Mouse (Mus musculus): ENCODE measurements around the gene Lmx1a.

Lmx1a gene

DNA sequence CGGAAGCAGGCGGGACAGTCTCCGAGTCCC, at the start of gene Lmx1a:
Gene Lmx1a, plus strand, starts transcription at position 6 of the 30 bp plus-strand sequence.
- DNase-seq (ENCODE audit: low spot score in 2 of 2), result no peak

DNA sequence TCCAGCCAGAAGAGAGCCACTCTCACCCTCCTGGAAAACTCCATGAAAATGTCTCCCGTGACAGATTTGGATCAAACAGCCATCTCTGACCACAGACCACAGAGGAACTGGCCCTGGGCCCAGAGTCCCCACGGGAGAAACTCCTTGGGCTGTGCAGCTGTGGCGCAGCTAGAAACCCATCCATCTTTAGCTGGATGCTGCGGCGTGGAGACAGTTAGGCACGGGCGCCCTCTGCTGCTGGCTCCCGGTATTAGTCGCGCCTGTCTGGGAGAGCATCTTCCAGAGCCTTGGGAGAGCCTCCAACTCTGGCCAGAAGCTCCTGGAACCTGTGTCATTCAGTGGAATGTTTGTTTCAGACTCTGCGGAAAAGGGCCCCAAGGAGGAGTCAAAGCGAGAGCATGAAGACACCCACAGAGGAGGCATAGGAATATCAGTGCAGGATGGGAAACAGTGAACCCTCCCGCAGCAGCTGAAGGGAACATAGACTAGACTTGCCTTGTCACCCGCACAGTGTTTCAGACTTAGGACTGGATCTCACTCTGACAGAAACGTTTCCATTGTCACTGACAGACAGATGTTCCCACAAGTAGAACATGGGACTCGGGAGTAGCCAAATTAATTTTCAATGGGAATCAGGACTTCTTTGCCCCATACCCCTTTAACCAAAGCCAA, 44.0 kb upstream of the Lmx1a start:
- peak; percentile 89 to 91 for DNase-seq (ENCODE audit: low spot score in 2 of 2)

- no peak for DNase-seq (ENCODE audit: low spot score in 2 of 2)
Observed at GRCm38 (mm10) chr1:167648670-167649069, 40.4 kb upstream of the Lmx1a start.

DNA sequence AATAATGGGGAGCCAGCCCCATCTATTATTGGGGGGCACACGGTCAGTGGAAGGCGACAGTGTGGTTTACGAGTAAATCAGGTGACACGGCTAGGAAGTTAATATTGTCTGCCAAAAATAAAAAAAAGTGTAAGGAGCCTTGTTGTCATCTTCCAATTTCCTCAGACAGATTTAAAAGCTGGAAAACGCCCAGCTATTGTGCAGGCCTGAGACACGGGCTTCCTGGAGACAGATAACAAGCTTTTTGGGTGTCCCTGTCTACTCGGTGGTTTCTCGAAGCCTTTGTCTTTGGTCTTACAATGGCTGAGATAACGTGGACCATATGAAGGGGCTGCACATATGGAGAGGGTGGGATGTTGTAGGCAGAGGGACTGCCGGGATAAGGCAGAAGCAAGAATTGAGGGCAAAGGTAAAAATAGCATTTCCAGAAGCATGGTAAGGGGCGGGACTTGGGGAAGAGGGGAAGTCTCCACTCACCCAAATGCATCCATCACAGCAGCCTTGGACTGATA, 39.9 kb upstream of the Lmx1a start:
- no peak for DNase-seq (ENCODE audit: low spot score in 2 of 2)

DNA sequence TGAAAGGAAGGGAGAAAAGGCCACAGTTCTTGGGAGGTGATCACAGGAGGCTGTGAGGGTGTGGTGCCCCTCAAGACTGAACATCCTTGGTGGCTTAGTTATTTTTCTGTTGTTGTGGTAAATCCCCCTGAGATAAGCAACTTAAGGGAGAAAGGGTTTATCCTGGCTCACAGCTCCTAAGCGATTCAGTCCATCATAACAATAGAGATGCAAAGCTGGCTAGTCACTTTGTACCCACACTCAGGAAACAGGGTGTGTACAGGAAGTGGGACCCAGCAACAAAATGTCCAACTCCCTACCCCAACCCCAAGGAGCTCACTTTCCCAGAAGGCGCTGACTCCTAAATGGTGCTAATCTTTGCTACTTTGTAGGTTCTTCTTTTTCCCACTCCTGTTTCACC, 36.7 kb upstream of the Lmx1a start:
- DNase-seq (ENCODE audit: low spot score in 2 of 2), result no peak

- no peak for DNase-seq (ENCODE audit: low spot score in 2 of 2)
Observed at GRCm38 (mm10) chr1:167659065-167659464, 30.0 kb upstream of the Lmx1a start.

DNA sequence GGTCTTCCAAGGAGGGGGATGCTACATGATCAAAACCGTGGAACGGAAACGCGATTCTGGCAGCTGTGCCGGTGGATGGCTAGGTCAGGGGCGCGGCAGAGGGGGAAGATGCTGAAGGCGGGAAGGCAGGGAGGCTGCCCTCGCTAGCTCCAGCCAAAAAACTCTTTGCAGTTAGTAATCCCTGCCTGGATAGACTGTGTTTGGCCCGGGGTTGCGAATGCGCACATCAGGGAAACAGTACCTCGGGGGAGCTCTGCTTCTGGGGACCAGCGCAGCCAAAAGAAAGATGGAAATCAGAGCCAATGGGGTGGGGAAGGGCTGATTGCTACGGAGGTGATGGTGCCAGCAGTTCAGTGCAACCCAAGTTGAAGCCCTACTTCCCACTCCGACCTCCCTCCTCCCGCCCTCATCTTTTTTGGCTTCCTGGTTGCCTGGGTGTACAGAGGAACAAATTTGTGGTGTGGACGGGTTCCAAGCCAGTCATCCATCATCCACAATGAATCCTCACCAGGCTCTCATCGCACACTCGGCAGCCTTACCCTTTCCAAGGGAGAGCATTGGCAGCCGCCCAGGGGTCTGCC, 28.4 kb upstream of the Lmx1a start:
- DNase-seq (ENCODE audit: low spot score in 2 of 2), result peak; percentile 27 to 37

GRCm38 (mm10) chr1:167661123-167661522, 27.9 kb upstream of the Lmx1a start:
- no peak for DNase-seq (ENCODE audit: low spot score in 2 of 2)

GRCm38 (mm10) chr1:167663136-167663535, 25.9 kb upstream of the Lmx1a start:
- DNase-seq (ENCODE audit: low spot score in 2 of 2), result no peak

DNA sequence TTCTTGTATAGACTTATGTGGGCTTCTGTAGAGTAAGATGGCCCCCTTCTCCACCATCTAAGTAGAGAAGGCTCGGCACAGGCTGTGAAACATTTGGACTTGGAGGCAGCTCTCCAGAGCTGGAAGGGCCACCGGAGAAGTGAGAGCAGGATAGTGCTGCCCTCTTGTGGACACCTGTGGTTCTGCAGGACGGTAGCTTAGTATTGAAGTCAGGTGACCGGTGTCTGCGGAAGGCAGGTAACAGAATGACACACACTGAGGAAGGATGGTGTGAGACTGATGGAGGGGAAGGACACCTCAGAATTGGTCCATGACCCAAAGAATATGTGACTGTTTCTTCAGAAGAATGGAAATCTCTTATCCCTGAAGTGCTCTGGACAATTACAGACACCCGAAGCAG, 19.2 kb upstream of the Lmx1a start:
- peak; percentile 56 to 66 for DNase-seq (ENCODE audit: low spot score in 2 of 2)

DNA sequence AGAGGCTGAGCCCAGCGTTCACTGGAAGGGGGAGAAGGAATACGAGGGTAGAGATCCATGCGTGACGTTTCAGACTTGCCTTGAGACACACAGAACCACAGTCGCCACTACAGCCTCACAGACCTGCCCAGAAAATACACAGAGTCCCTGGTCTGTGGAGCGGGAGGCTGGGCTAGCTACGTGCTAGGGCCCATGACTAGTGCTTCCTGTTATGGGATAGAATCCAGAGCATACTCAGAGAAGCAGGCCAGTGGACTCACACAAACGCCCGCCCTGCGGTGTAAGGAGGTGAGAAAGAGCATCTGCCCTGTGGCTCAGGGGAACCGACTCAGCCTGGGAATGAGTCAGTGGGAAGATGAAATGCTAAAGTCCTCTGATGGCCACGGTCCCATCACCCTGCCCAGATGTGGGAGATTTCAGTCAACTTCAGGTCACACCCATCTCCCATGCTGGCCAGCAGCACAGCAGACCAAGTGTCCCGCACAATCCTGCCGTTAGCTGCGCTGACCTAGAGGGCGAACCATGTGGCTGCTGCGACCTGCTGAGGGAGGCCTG, 16.5 kb upstream of the Lmx1a start:
- no peak for DNase-seq (ENCODE audit: low spot score in 2 of 2)

DNA sequence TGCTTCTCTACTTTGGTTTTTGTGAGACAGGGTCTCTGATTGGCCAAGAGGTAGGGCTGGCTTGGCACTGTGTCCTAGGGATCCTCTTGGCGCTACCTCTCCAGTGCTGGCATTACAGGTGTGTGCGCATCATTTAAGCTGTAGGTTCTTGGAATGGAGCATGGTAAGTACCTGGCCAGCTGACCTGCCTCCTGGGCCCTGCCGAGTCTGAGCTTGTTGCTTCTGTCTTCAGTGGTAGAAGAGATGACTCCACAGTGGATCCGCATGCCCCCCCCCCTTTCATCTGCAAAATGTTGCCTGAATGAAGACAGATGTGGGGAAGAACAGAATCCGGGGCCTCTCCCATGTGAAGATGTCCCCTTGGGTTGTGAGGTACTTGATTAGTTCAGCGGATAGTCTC, 10.0 kb upstream of the Lmx1a start:
- DNase-seq (ENCODE audit: low spot score in 2 of 2), result no peak

DNA sequence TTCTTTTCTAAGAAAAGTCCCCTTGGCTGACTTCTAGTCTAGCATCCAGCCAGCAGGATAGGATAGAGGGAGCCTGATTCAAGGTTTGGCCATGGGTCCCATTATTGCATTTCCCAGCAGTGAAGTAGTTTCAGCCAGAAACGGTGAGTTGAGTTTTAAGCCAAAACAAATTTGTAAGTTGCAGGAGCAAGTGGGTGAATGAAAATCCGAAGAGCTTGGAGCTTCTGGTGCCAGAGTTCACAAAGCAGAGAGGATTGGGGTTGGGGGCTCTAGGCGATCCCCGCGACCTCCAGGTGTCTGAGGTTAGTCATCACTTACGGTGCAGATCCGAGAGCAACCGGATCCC, 1.1 kb upstream of the Lmx1a start:
- DNase-seq (ENCODE audit: low spot score in 2 of 2), result no peak

GRCm38 (mm10) chr1:167688347-167689231, 448 bp upstream of the Lmx1a start:
- DNase-seq (ENCODE audit: low spot score in 2 of 2), result no peak

- DNase-seq (ENCODE audit: low spot score in 2 of 2), result no peak
Observed at GRCm38 (mm10) chr1:167689262-167690137, 463 bp downstream of the Lmx1a start.

DNA sequence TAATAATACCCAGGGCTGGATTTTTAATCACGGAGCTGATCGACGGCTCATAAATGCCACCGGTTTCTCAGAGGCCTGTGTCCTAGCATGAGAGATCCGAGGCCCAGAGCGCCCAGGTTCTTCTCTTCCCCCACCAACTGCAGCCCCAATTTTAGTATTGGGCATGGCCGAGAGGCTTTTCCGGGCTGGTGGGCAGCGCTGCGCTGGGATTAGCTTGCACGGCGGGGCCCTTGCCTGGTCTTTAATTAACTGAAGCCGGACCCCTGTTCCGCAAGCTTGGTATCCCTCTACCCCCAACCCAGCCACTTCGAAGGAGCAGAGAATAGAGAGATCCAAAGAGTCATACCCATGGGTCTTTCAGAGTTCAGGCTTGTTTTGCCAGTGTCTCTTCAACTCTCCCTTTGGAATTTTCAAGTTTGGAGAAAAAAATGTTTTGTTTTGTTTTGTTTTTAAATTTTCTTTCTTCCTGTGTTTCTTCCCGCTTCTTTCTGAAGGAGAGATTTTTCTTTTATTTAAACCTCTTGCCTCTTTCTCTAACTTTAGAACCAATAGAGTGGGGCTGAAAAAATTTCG, 1.2 kb downstream of the Lmx1a start:
- DNase-seq (ENCODE audit: low spot score in 2 of 2), result no peak

DNA sequence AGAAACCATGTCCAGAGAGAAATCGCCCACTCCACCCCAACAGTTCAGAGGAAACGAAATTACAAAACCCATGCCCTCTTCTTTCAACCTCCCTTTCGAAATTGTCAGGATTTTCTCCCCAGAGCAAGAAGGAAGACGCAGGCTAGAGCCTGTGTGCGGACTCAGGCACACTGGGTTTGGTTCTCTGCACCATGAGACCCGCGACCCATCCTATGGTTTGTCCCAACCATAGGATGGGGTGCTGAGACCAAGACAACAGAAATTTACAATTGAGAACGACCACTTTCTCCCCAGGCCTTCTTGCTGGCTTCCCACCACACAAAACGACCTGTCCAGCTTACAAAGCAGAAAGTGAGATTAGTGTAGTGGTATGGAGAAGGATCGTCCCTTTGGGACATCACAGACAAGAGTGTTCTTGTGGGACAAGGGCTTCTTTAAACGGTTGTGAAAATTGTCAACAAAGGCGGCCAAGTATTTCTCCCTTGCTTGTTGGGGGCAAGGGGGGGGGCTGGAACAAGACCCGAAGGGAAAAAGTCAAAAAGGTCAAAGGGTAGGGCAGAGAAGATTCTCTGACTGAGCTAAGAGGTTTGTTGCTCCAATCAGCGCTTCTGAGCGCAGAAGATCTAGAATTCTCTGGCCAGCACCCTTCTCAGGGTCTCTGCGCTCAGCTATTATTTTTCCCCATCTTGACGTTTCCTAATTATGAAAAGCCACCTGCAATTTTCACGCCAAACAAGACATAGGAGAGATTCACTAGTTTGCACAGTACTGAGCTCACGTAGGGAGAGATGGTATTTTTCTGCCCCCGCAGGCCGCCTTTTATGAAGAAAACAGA, 1.9 kb downstream of the Lmx1a start:
- no peak for DNase-seq (ENCODE audit: low spot score in 2 of 2)

DNA sequence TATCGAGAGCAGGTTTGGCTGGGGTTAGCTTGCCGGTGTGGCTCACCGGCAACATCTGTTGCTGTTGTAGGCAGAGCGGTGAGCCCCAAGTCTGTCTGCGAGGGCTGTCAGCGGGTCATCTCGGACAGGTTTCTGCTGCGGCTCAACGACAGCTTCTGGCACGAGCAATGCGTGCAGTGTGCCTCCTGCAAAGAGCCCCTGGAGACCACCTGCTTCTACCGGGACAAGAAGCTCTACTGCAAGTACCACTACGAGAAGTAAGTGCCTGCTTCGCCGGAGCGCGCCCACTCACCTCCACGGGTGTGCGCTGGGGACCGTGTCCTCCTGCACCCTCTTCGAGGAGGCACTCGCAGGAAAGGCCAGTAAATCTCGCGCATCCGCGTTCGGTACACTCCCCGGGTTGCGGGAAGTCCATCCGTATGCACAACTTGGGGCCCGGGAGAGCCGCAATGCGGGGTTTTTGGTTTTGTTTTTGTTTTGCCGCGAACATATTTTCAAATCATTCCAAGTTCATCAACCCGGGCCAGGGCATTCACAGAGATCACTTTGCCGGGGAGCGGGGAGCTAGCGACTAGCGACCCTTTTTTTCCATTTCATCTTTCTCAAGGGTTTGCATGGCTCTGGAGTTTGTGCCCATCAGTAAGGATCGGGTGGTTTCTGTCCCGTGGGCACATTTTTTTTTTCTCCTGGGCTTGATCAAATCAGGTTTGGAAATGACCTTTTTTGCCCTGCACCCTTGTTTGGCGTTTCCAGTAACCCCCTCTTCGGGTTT, 3.1 kb downstream of the Lmx1a start:
- DNase-seq (ENCODE audit: low spot score in 2 of 2), result no peak

DNA sequence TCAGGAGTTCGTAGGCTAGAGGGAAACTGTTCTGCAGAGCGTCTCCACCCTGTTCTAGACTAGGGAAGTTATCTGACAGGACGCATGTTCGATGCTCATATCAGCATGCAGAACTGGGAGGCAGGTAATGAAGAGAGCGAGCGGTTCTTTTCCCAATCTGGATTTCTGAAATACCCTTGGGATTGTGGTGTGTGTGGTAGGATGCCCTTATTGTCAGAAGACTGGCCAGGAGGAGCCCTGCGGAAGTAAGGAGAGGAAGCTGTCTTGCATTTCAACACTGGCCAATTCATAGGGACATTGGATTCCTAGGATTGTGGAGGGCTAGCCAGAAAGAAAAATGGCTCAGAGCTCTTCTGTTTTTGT, 3.6 kb downstream of the Lmx1a start:
- no peak for DNase-seq (ENCODE audit: low spot score in 2 of 2)
